Comparison of ENCODE assay signal across 23 mouse cellular contexts in the genomic region with DNA sequence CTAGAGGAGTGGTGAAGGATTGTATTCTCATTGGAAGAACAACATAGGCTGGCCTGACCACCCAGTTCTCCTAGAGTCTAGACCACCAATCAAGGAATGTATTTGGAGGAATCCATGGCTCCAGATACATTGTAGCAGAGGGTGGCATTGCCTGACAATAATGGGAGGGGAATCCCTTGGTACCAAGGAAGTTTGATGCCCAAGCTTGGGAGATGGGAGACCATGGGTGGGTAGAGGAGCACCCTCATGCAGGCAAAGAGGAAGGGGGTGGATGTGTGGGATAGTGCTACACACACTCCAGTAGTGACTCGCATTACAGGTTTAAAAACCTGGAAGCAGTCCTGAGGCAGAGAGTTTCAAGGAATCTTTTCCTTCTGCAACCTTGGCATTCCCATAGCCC.
DNase-seq lines count a peak whose midpoint lies in the region; ATAC-seq and TF ChIP-seq lines count a peak whose summit lies in the region.
"Had no signal": no experiment of that assay in that cellular context is flagged by ENCODE, and none has a peak within 500 bp of the region (broad histone marks: within the 10 kb centered on the region; RNA-seq: fewer than 3 reads in every experiment).

No protein-coding gene starts in this region.

- H3K9ac ChIP-seq in hindbrain, embryonic 11.5 days (ENCODE audit: low read depth, low read length) = no peak overlapping the region
- no peak overlapping the region for H3K9ac ChIP-seq in hindbrain, embryonic 12.5 days
- no peak overlapping the region for H3K9ac ChIP-seq in ES-Bruce4 (ENCODE audit: low read depth, poor library complexity, severe bottlenecking)
- H3K9ac ChIP-seq: embryonic facial prominence, embryonic 12.5 days; forebrain, embryonic 12.5 days had no signal

- H3K27me3 ChIP-seq in hindbrain, embryonic 11.5 days (ENCODE audit: control insufficient read depth, insufficient read depth, low read length) = no peaks in the 10 kb centered on the region
- H3K27me3 ChIP-seq in hindbrain, embryonic 12.5 days = no peaks in the 10 kb centered on the region
- H3K27me3 ChIP-seq in ES-Bruce4 (ENCODE audit: control insufficient read depth, insufficient read depth, low read length, poor library complexity, severe bottlenecking) = no peaks in the 10 kb centered on the region
- H3K27me3 ChIP-seq: CH12.LX; embryonic facial prominence, embryonic 12.5 days; forebrain, embryonic 12.5 days had no signal

- no peak overlapping the region for H3K27ac ChIP-seq in hindbrain, embryonic 11.5 days (ENCODE audit: low read depth, low read length)
- no peak overlapping the region for H3K27ac ChIP-seq in hindbrain, embryonic 12.5 days
- peak overlapping the region; percentile 35; the same call in 1 of the 2 replicates for H3K27ac ChIP-seq in ES-Bruce4 (ENCODE audit: insufficient read depth, low read length)
- H3K27ac ChIP-seq: embryonic facial prominence, embryonic 10.5 days; embryonic facial prominence, embryonic 12.5 days; forebrain, embryonic 10.5 days; forebrain, embryonic 12.5 days had no signal

- no peak for TF ChIP-seq CTCF in ES-Bruce4 (IDR thresholded peaks at IDR 0.05; ENCODE audit: low read depth, low read length)

- TF ChIP-seq EP300 in ES-Bruce4 (IDR thresholded peaks at IDR 0.05; ENCODE audit: insufficient read depth, low read depth, low read length) = no peak

- peak; percentile 57; the same call in 1 of the 2 replicates for ATAC-seq in hindbrain, embryonic 11.5 days (ENCODE audit: low FRiP score)
- no peak for ATAC-seq in hindbrain, embryonic 12.5 days (ENCODE audit: low FRiP score)
- ATAC-seq in CD4-positive, CD25-positive, alpha-beta regulatory T cell, adult 4 months = no peak
- no peak for ATAC-seq in erythroblast, adult 5-6 weeks (replicated peaks; ENCODE audit: low FRiP score, poor library complexity, severe bottlenecking)
- ATAC-seq: forebrain, embryonic 14.5 days; forebrain, embryonic 16.5 days had no signal

- no peaks in the 10 kb centered on the region for H3K9me3 ChIP-seq in hindbrain, embryonic 11.5 days (ENCODE audit: control insufficient read depth, low read length)
- no peaks in the 10 kb centered on the region for H3K9me3 ChIP-seq in hindbrain, embryonic 12.5 days (replicated peaks)
- H3K9me3 ChIP-seq in ES-Bruce4 (replicated peaks; ENCODE audit: control insufficient read depth, insufficient read depth, low read length, poor library complexity, severe bottlenecking) = no peaks in the 10 kb centered on the region
- H3K9me3 ChIP-seq: embryonic facial prominence, embryonic 10.5 days; embryonic facial prominence, embryonic 12.5 days; forebrain, embryonic 10.5 days; forebrain, embryonic 12.5 days had no signal

- H3K4me3 ChIP-seq in hindbrain, embryonic 11.5 days (ENCODE audit: low read depth, low read length) = no peak overlapping the region
- no peak overlapping the region for H3K4me3 ChIP-seq in hindbrain, embryonic 12.5 days
- no peak overlapping the region for H3K4me3 ChIP-seq in ES-Bruce4 (ENCODE audit: low read depth, low read length)
- H3K4me3 ChIP-seq: embryonic facial prominence, embryonic 10.5 days; embryonic facial prominence, embryonic 12.5 days; erythroblast, embryonic 14.5 days; forebrain, embryonic 10.5 days; forebrain, embryonic 12.5 days had no signal

- no peak overlapping the region for H3K4me2 ChIP-seq in hindbrain, embryonic 11.5 days (replicated peaks; ENCODE audit: low read depth, low read length)
- H3K4me2 ChIP-seq in hindbrain, embryonic 12.5 days (replicated peaks) = no peak overlapping the region
- H3K4me2 ChIP-seq: embryonic facial prominence, embryonic 12.5 days; forebrain, embryonic 12.5 days had no signal

- no peak for TF ChIP-seq POLR2A in ES-Bruce4 (IDR thresholded peaks at IDR 0.05; ENCODE audit: insufficient read depth, low read length)

- WGBS in hindbrain, embryonic 11.5 days = 86% methylated on average over 1 of the region's 1 CpGs
- 94% methylated on average over 1 of the region's 1 CpGs for WGBS in hindbrain, embryonic 12.5 days

- H3K4me1 ChIP-seq in hindbrain, embryonic 11.5 days (replicated peaks; ENCODE audit: control insufficient read depth, insufficient read depth, low read length) = no peaks in the 10 kb centered on the region
- H3K4me1 ChIP-seq in hindbrain, embryonic 12.5 days = no peaks in the 10 kb centered on the region
- peaks cover 2% of the 10 kb centered on the region for H3K4me1 ChIP-seq in ES-Bruce4 (ENCODE audit: control insufficient read depth, insufficient read depth, low read length)
- H3K4me1 ChIP-seq: embryonic facial prominence, embryonic 10.5 days; embryonic facial prominence, embryonic 12.5 days; forebrain, embryonic 10.5 days; forebrain, embryonic 12.5 days had no signal

- no peak for DNase-seq in hindbrain, embryonic 11.5 days (ENCODE audit: low spot score)
- DNase-seq in ES-CJ7 (ENCODE audit: low read depth, low spot score) = peak; percentile 8
- DNase-seq: adrenal gland, adult 2 months; adrenal gland, postnatal 10 days; adrenal gland, postnatal 25 days; cerebellum, adult 11 months; cerebellum, adult 18-20 months; cerebellum, adult 8-10 months; cerebellum, adult 9-11 months; cerebellum, postnatal 14 days; cerebellum, postnatal 36 days had no signal

- H3K36me3 ChIP-seq in hindbrain, embryonic 11.5 days (ENCODE audit: control insufficient read depth, insufficient read depth, low read length) = no peaks in the 10 kb centered on the region
- no peaks in the 10 kb centered on the region for H3K36me3 ChIP-seq in hindbrain, embryonic 12.5 days
- no peaks in the 10 kb centered on the region for H3K36me3 ChIP-seq in ES-Bruce4 (ENCODE audit: control insufficient read depth, insufficient read depth, low read length, poor library complexity, severe bottlenecking)
- H3K36me3 ChIP-seq: embryonic facial prominence, embryonic 10.5 days; embryonic facial prominence, embryonic 12.5 days; forebrain, embryonic 10.5 days; forebrain, embryonic 12.5 days had no signal
